Mouse (Mus musculus): ENCODE data around the gene Twnk.

DNA sequence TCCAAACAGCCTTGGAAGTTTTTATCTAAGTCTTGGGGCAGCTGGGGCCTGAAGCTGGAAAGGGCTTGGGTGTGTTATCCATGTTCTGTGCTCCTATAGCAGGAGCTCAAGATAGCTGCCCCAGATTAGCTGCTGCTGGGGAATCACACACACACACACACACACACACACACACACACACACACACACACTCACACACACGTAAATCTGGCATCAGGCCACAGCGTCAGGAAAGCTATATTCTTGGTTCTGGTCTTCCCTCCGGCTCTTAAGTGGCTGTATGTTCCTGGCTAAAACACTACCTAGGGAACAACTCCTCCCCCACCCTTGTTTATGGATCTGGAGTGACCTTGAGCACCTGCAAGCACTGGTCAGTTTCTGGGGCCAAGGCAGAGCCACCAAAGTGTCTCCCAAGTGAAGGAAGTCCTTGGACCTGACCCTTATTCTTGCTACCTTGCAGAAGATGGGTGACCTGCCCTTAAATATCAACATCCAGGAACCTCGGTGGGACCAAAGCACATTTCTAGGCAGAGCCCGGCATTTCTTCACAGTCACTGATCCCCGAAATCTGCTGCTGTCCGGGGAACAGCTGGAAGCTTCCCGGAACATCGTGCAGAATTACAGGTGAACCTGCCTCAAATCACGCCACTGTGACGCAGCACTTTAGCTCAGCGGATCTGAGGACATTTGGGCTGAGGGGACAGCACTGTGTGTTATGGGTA is 43.3 kb downstream of the Twnk start:
- TF ChIP-seq POLR2A (IDR thresholded peaks at IDR 0.05; ENCODE audit: low read depth, low read length) (no peak), CTCF (IDR thresholded peaks at IDR 0.05; ENCODE audit: extremely low read depth, insufficient read length, insufficient replicate concordance, low read depth, low read length) (no peak)

Data from small intestine, adult 2 months (tissue).